Mouse (Mus musculus) kidney, embryonic 16.5 days (tissue): Measurements from ENCODE around the gene Tmem30b. TPM values are rescaled to one million over a fixed set of nuclear protein-coding genes. Genes with fewer than 3 reads are reported as not detected.

Experiments
- ATAC-seq: fragments of 200-750 bp; cut with Nextera tagmentation; 2 replicates; pipeline ENCODE4 v1.8.0; 2017; ENCODE audit warnings: moderate TSS enrichment; ENCODE audit not compliant: low FRiP score, low TSS enrichment
- H3K27ac ChIP-seq: fragments of 300-500 bp; sonication (generic); 2 replicates; pipeline ENCODE4 v1.5.1; 2014; ENCODE audit warnings: low read length
- H3K27me3 ChIP-seq: fragments of 300-500 bp; sonication (generic); 2 replicates; pipeline ENCODE4 v1.6.1; 2014; ENCODE audit warnings: low read length, control low read depth, mixed read lengths; ENCODE audit not compliant: insufficient read depth
- H3K36me3 ChIP-seq: fragments of 300-500 bp; sonication (generic); 2 replicates; pipeline ENCODE4 v1.6.1; 2014; ENCODE audit warnings: low read length, control low read depth, mixed read lengths; ENCODE audit not compliant: insufficient read depth
- H3K4me1 ChIP-seq: fragments of 300-500 bp; sonication (generic); 2 replicates; pipeline ENCODE4 v1.6.1; 2014; ENCODE audit warnings: low read length, control low read depth, mixed read lengths; ENCODE audit not compliant: insufficient read depth
- H3K4me2 ChIP-seq: fragments of 300-500 bp; sonication (generic); replicated peaks from 2 replicates; pipeline ENCODE4 v1.6.1; 2014; ENCODE audit warnings: low read depth, low read length
- H3K4me3 ChIP-seq: fragments of 300-500 bp; sonication (generic); 2 replicates; pipeline ENCODE4 v1.5.1; 2014; ENCODE audit warnings: mild to moderate bottlenecking, low read length
- H3K9ac ChIP-seq: fragments of 300-500 bp; sonication (generic); replicated peaks from 2 replicates; pipeline ENCODE4 v1.6.1; 2014; ENCODE audit warnings: low read length
- H3K9me3 ChIP-seq: fragments of 300-500 bp; sonication (generic); 2 replicates; pipeline ENCODE4 v1.6.1; 2016; ENCODE audit warnings: low read length, control low read depth
- WGBS: fragments of 180-500 bp; shearing (Covaris S2); extraction: QIAGEN DNeasy Blood & Tissue Kit; methylation state at CpG from one replicate; pipeline ENCODE4 v1.1.7; 2014; 5-methylcytosine and 5-hydroxymethylcytosine counted together
- polyA plus RNA-seq: library from polyadenylated mRNA; unstranded; fragments of >200 nt; fragmentation: Nextera tagmentation; extraction: Ambion mirVana; gene quantifications from 2 replicates; pipeline ENCODE4 v1.2.1, GENCODE M21; 2015

Tmem30b gene
- polyA plus RNA-seq, 1 experiment from 2014 or later: 12.7 TPM

- no peaks in the 10 kb centered on the region for H3K9me3 ChIP-seq
- H3K4me1 ChIP-seq: peaks cover 7% of the 10 kb centered on the region
- ATAC-seq: no peak
- no peak overlapping the region for H3K27ac ChIP-seq
- no peak overlapping the region for H3K4me2 ChIP-seq
- H3K9ac ChIP-seq: no peak overlapping the region
- H3K36me3 ChIP-seq: no peaks in the 10 kb centered on the region
- H3K27me3 ChIP-seq: peaks cover 13% of the 10 kb centered on the region; the same call in 1 of the 2 replicates
- no peak overlapping the region for H3K4me3 ChIP-seq
- WGBS: 27% methylated on average over 3 of the region's 3 CpGs
Measured at GRCm38 (mm10) chr12:73521944-73522343, 24.2 kb downstream of the Tmem30b start.

GRCm38 (mm10) chr12:73521238-73521841 lies 24.9 kb downstream of the Tmem30b start:
- 32% methylated on average over 15 of the region's 15 CpGs for WGBS
- Histone ChIP-seq H3K4me1 (peaks cover 7% of the 10 kb centered on the region), H3K27ac (no peak overlapping the region), H3K9ac (no peak overlapping the region), H3K9me3 (no peaks in the 10 kb centered on the region), H3K4me2 (peak overlapping the region; percentile 39), H3K36me3 (no peaks in the 10 kb centered on the region), H3K4me3 (peak overlapping the region; percentile 8; the same call in 1 of the 2 replicates), H3K27me3 (peaks cover 16% of the 10 kb centered on the region; the same call in 1 of the 2 replicates)
- ATAC-seq: 0 out of 2 replicates have a peak, but pooled peaks have one; percentile 17

- WGBS: 70% methylated on average over 12 of the region's 12 CpGs
- Histone ChIP-seq H3K9ac (no peak overlapping the region), H3K4me2 (no peak overlapping the region)
Measured at GRCm38 (mm10) chr12:73517768-73518167, 28.4 kb downstream of the Tmem30b start.

GRCm38 (mm10) chr12:73517022-73517709 lies 29.0 kb downstream of the Tmem30b start:
- Histone ChIP-seq H3K27ac (no peak overlapping the region), H3K9ac (no peak overlapping the region), H3K4me2 (0 out of 2 replicates have a peak overlapping the region, but pooled peaks have one; percentile 20), H3K4me3 (no peak overlapping the region), H3K36me3 (no peaks in the 10 kb centered on the region), H3K4me1 (peaks cover 7% of the 10 kb centered on the region), H3K9me3 (no peaks in the 10 kb centered on the region), H3K27me3 (0 out of 2 replicates have a peak, but pooled peaks cover 12% of the 10 kb centered on the region)
- 40% methylated on average over 15 of the region's 15 CpGs for WGBS
- peak; percentile 81 for ATAC-seq

More at GRCm38 (mm10) chr12:73517768-73518167, 28.4 kb downstream of the Tmem30b start:
- Histone ChIP-seq H3K9me3 (no peaks in the 10 kb centered on the region), H3K36me3 (no peaks in the 10 kb centered on the region), H3K27me3 (0 out of 2 replicates have a peak, but pooled peaks cover 12% of the 10 kb centered on the region), H3K4me1 (peaks cover 7% of the 10 kb centered on the region), H3K27ac (no peak overlapping the region), H3K4me3 (no peak overlapping the region)
- ATAC-seq: no peak

GRCm38 (mm10) chr12:73516516-73516915 lies 29.7 kb downstream of the Tmem30b start:
- ATAC-seq: no peak
- WGBS: 91% methylated on average over 8 of the region's 8 CpGs
- H3K27ac ChIP-seq: no peak overlapping the region

GRCm38 (mm10) chr12:73514722-73515121 lies 31.5 kb downstream of the Tmem30b start:
- H3K9me3 ChIP-seq: no peaks in the 10 kb centered on the region
- ATAC-seq: no peak
- H3K9ac ChIP-seq: no peak overlapping the region
- no peak overlapping the region for H3K4me3 ChIP-seq
- no peaks in the 10 kb centered on the region for H3K4me1 ChIP-seq
- WGBS: 56% methylated on average over 6 of the region's 6 CpGs
- H3K27ac ChIP-seq: no peak overlapping the region
- H3K36me3 ChIP-seq: no peaks in the 10 kb centered on the region
- 0 out of 2 replicates have a peak, but pooled peaks cover 12% of the 10 kb centered on the region for H3K27me3 ChIP-seq
- H3K4me2 ChIP-seq: no peak overlapping the region

More at GRCm38 (mm10) chr12:73516516-73516915, 29.7 kb downstream of the Tmem30b start:
- no peak overlapping the region for H3K4me3 ChIP-seq
- H3K9me3 ChIP-seq: no peaks in the 10 kb centered on the region
- no peak overlapping the region for H3K9ac ChIP-seq
- 0 out of 2 replicates have a peak, but pooled peaks cover 12% of the 10 kb centered on the region for H3K27me3 ChIP-seq
- H3K4me2 ChIP-seq: no peak overlapping the region
- H3K4me1 ChIP-seq: peaks cover 3% of the 10 kb centered on the region
- no peaks in the 10 kb centered on the region for H3K36me3 ChIP-seq

GRCm38 (mm10) chr12:73513958-73514357 lies 32.2 kb downstream of the Tmem30b start:
- Histone ChIP-seq H3K27me3 (0 out of 2 replicates have a peak, but pooled peaks cover 9% of the 10 kb centered on the region), H3K9ac (no peak overlapping the region), H3K4me2 (no peak overlapping the region), H3K27ac (no peak overlapping the region), H3K4me3 (no peak overlapping the region), H3K36me3 (no peaks in the 10 kb centered on the region), H3K4me1 (no peaks in the 10 kb centered on the region), H3K9me3 (no peaks in the 10 kb centered on the region)
- 90% methylated on average over 10 of the region's 10 CpGs for WGBS
- ATAC-seq: no peak

GRCm38 (mm10) chr12:73511467-73512047 lies 34.6 kb downstream of the Tmem30b start:
- Histone ChIP-seq H3K9ac (no peak overlapping the region), H3K4me3 (no peak overlapping the region), H3K4me1 (peaks cover 2% of the 10 kb centered on the region; the same call in 1 of the 2 replicates), H3K9me3 (no peaks in the 10 kb centered on the region), H3K4me2 (no peak overlapping the region), H3K27me3 (0 out of 2 replicates have a peak, but pooled peaks cover 3% of the 10 kb centered on the region), H3K27ac (no peak overlapping the region), H3K36me3 (no peaks in the 10 kb centered on the region)
- WGBS: 78% methylated on average over 16 of the region's 16 CpGs
- ATAC-seq: no peak

GRCm38 (mm10) chr12:73507105-73507504 lies 39.1 kb downstream of the Tmem30b start:
- Histone ChIP-seq H3K4me3 (no peak overlapping the region), H3K4me2 (peak overlapping the region; percentile 8; the same call in 1 of the 2 replicates), H3K27me3 (0 out of 2 replicates have a peak, but pooled peaks cover 5% of the 10 kb centered on the region), H3K4me1 (peaks cover 5% of the 10 kb centered on the region; the same call in 1 of the 2 replicates), H3K27ac (no peak overlapping the region), H3K9me3 (no peaks in the 10 kb centered on the region), H3K36me3 (no peaks in the 10 kb centered on the region), H3K9ac (no peak overlapping the region)
- no peak for ATAC-seq
- 58% methylated on average over 14 of the region's 14 CpGs for WGBS
